In genomic region chr6:147413713-147414112, GRCm38 (mm10) we compare ENCODE assay signal across 26 mouse cellular contexts.
"Had no signal": no experiment of that assay in that cellular context is flagged by ENCODE, and none has a peak within 500 bp of the region (broad histone marks: within the 10 kb centered on the region; RNA-seq: fewer than 3 reads in every experiment).

No protein-coding gene starts in this region.

- H3K4me2 ChIP-seq: heart, embryonic 12.5 days; hindbrain, embryonic 12.5 days; hindbrain, embryonic 14.5 days; intestine, embryonic 15.5 days; limb, embryonic 13.5 days; limb, embryonic 15.5 days; liver, embryonic 12.5 days had no signal

- H3K9me3 ChIP-seq: heart, embryonic 10.5 days; heart, embryonic 12.5 days; hindbrain, embryonic 10.5 days; hindbrain, embryonic 12.5 days; intestine, embryonic 15.5 days; limb, embryonic 13.5 days; limb, embryonic 15.5 days; liver, embryonic 12.5 days had no signal

- DNase-seq: gastrocnemius, adult 2 months; gastrocnemius, postnatal 10 days; gastrocnemius, postnatal 25 days; heart, adult 18-20 months; heart, postnatal 10 days; heart, postnatal 4 days; kidney, adult 18-20 months; kidney, adult 8-10 months; kidney, postnatal 10 days; kidney, postnatal 25 days; kidney, postnatal 4 days; layer of hippocampus, adult 9-11 months; layer of hippocampus, postnatal 36 days; left cerebral cortex, postnatal 4 days had no signal

- H3K36me3 ChIP-seq: heart, embryonic 10.5 days; heart, embryonic 12.5 days; hindbrain, embryonic 10.5 days; hindbrain, embryonic 12.5 days; intestine, embryonic 15.5 days; limb, embryonic 13.5 days; limb, embryonic 15.5 days; liver, embryonic 12.5 days had no signal

- H3K4me3 ChIP-seq: gastrocnemius, adult 2 months; heart, embryonic 10.5 days; heart, embryonic 12.5 days; hindbrain, embryonic 10.5 days; hindbrain, embryonic 12.5 days; intestine, embryonic 15.5 days; limb, embryonic 13.5 days; limb, embryonic 15.5 days; liver, embryonic 12.5 days had no signal

- H3K4me1 ChIP-seq: heart, embryonic 10.5 days; heart, embryonic 12.5 days; hindbrain, embryonic 10.5 days; hindbrain, embryonic 12.5 days; intestine, embryonic 15.5 days; limb, embryonic 15.5 days; liver, embryonic 12.5 days had no signal

- H3K27ac ChIP-seq: gastrocnemius, adult 2 months; heart, embryonic 10.5 days; hindbrain, embryonic 10.5 days; hindbrain, embryonic 12.5 days; hindbrain, embryonic 14.5 days; intestine, embryonic 15.5 days; limb, embryonic 13.5 days; limb, embryonic 15.5 days; liver, embryonic 12.5 days had no signal

- H3K9ac ChIP-seq: heart, embryonic 12.5 days; hindbrain, embryonic 12.5 days; hindbrain, embryonic 14.5 days; intestine, embryonic 15.5 days; limb, embryonic 13.5 days; limb, embryonic 15.5 days; liver, embryonic 12.5 days had no signal

- H3K27me3 ChIP-seq: heart, embryonic 12.5 days; hindbrain, embryonic 12.5 days; intestine, embryonic 15.5 days; limb, embryonic 13.5 days; limb, embryonic 15.5 days; liver, embryonic 12.5 days had no signal

- ATAC-seq: hindbrain, embryonic 16.5 days; inflammation-experienced regulatory T-cells, adult 6 months; intestine, embryonic 15.5 days; intestine, postnatal 0 days; liver, embryonic 12.5 days had no signal
